Mouse (Mus musculus): ENCODE measurements around the gene Cst11. TPM values are rescaled to one million over a fixed set of nuclear protein-coding genes. Genes with fewer than 3 reads are reported as not detected.

The Cst11 gene
- polyA plus RNA-seq, 1 experiment from 2014 or later = not detected

DNA sequence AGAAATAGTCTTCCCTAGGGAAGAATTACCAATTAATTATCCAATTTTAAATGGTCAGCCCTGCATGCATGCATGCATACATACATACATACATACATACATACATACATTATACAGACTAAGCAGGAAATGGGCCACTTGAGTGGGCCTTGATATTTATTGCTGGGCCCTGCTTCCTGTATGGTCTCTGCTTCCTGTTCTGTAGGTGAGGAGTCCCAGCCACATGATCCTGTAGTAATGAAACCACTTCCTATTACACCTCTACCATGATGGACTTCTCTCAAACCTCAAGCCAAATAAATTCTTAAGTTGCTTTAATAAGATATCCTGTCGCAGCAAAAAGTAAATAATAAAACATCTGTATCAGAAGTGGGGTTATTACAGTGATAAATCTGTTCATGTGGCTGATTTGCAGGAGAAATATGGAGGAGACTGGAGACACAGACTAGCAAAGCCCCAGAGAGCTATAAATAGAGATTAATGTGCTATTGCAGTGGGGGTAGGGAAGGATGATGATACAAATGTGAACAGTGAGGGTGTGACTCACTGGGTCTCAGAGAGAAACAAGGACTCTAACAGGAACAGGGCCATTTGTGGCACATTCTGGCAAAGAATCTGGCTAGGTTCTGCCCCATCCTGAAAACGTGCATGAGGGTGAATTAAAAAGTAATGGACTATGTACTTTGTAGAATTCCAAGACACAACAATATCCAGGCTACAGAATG is 51.9 kb downstream of the Cst11 start:
- Histone ChIP-seq H3K9me3 (ENCODE audit: control insufficient read depth, low read depth, low read length) (no peaks in the 10 kb centered on the region), H3K27me3 (ENCODE audit: control insufficient read depth, insufficient read depth, low read length) (no peaks in the 10 kb centered on the region), H3K4me3 (ENCODE audit: low read depth, low read length) (no peak overlapping the region), H3K9ac (replicated peaks; ENCODE audit: low read depth, low read length) (no peak overlapping the region), H3K27ac (ENCODE audit: low read length) (no peak overlapping the region), H3K4me2 (replicated peaks; ENCODE audit: low read depth, low read length) (no peak overlapping the region), H3K36me3 (ENCODE audit: control insufficient read depth, insufficient read depth, low read length) (no peaks in the 10 kb centered on the region), H3K4me1 (ENCODE audit: control insufficient read depth, insufficient read depth, low read length) (no peaks in the 10 kb centered on the region)
- WGBS = 55% methylated on average over 2 of the region's 2 CpGs
- ATAC-seq (ENCODE audit: insufficient number of reproducible peaks, insufficient read depth, low FRiP score, low read depth) = no peak

Other genes with a start within 250 kb of the Cst11 start
- 89.1 and 98.2 TPM in 2 replicates for gene Nxt1, start 98.9 kb downstream of the Cst11 start, polyA plus RNA-seq (2014; fragmentation: Nextera tagmentation; extraction: Ambion mirVana)
- gene Gzf1, start 90.5 kb downstream of the Cst11 start, polyA plus RNA-seq (2014; fragmentation: Nextera tagmentation; extraction: Ambion mirVana) = 20.0 and 23.1 TPM in 2 replicates
- gene Napb, start 39.0 kb downstream of the Cst11 start, polyA plus RNA-seq (2014; fragmentation: Nextera tagmentation; extraction: Ambion mirVana) = 7.1 and 7.8 TPM in 2 replicates
- not detected in 2 replicates for gene Cstl1, start 21.1 kb downstream of the Cst11 start, polyA plus RNA-seq (2014; fragmentation: Nextera tagmentation; extraction: Ambion mirVana)
- not detected in 2 replicates for gene 8030411F24Rik, start 10.5 kb upstream of the Cst11 start, polyA plus RNA-seq (2014; fragmentation: Nextera tagmentation; extraction: Ambion mirVana)
- gene Cst12, start 17.9 kb upstream of the Cst11 start, polyA plus RNA-seq (2014; fragmentation: Nextera tagmentation; extraction: Ambion mirVana) = not detected in 2 replicates
- 0.68 TPM in 1 of 2 replicates, not detected in the other for gene Cst8, start 27.3 kb upstream of the Cst11 start, polyA plus RNA-seq (2014; fragmentation: Nextera tagmentation; extraction: Ambion mirVana)
- not detected in 2 replicates for gene Cst13, start 48.6 kb upstream of the Cst11 start, polyA plus RNA-seq (2014; fragmentation: Nextera tagmentation; extraction: Ambion mirVana)
- not detected in 2 replicates for gene Cst9, start 63.6 kb upstream of the Cst11 start, polyA plus RNA-seq (2014; fragmentation: Nextera tagmentation; extraction: Ambion mirVana)
- not detected in 2 replicates for gene 9230104L09Rik, start 93.5 kb upstream of the Cst11 start, polyA plus RNA-seq (2014; fragmentation: Nextera tagmentation; extraction: Ambion mirVana)
- gene Cst3, start 104.2 kb upstream of the Cst11 start, polyA plus RNA-seq (2014; fragmentation: Nextera tagmentation; extraction: Ambion mirVana) = 533 and 548 TPM in 2 replicates
- not detected in 2 replicates for gene Gm1330, start 231.8 kb upstream of the Cst11 start, polyA plus RNA-seq (2014; fragmentation: Nextera tagmentation; extraction: Ambion mirVana)
- not detected in 2 replicates for gene Gm10750, start 245.7 kb upstream of the Cst11 start, polyA plus RNA-seq (2014; fragmentation: Nextera tagmentation; extraction: Ambion mirVana)

All from stomach, embryonic 14.5 days (tissue).